Mouse (Mus musculus): ENCODE data around the gene BC067074. TPM values are rescaled to one million over a fixed set of nuclear protein-coding genes. Genes with fewer than 3 reads are reported as not detected.

BC067074 gene
- total and polyA plus RNA-seq, 3 experiments, result not detected

DNA sequence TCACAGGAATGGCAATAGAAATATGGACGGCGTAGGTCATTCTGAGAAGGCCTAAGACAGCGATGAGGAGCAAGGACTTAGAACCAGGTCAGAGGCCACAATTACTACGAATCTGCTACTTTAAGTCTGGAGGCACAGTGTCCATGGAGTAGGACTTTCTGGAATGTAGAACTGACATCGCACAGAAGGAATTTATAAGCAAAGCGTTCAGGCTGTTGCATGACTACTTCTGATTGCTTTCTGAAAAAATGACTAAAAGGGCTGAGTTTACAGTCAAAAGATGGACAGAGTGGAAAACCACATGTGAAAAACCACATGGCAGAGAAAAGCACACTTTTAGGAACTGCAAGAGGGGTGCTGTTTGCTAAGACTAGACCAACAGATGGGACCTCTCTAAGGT, 110.7 kb downstream of the BC067074 start:
- no peak for DNase-seq (ENCODE audit: low read depth, low spot score)
- Histone ChIP-seq H3K27me3 (ENCODE audit: control insufficient read depth in 1 of 2, insufficient read depth in 2 of 2, low read length in 2 of 2) (no peaks in the 10 kb centered on the region), H3K79me2 (ENCODE audit: control insufficient read depth, insufficient read depth, low read length, poor library complexity) (no peaks in the 10 kb centered on the region), H3K9ac (ENCODE audit: control insufficient read depth, low read depth, low read length, poor library complexity, severe bottlenecking) (no peak overlapping the region), H3K36me3 (ENCODE audit: control insufficient read depth in 1 of 2, insufficient read depth in 2 of 2, low read length in 2 of 2) (no peaks in the 10 kb centered on the region), H3K4me3 (ENCODE audit: control insufficient read depth in 1 of 2, insufficient read depth in 1 of 2, low read depth in 2 of 2, low read length in 2 of 2) (no peak overlapping the region), H3K4me1 (ENCODE audit: control insufficient read depth in 1 of 2, insufficient read depth in 2 of 2, low read length in 2 of 2) (no peaks in the 10 kb centered on the region), H3K27ac (ENCODE audit: control insufficient read depth, low read depth, low read length) (no peak overlapping the region), H3K9me3 (replicated peaks; ENCODE audit: insufficient read depth, low read length) (no peaks in the 10 kb centered on the region)
- TF ChIP-seq GABPA (IDR thresholded peaks at IDR 0.05; ENCODE audit: low read depth, low read length) (no peak), HCFC1 (IDR thresholded peaks at IDR 0.05; ENCODE audit: low read depth, low read length) (no peak), BHLHE40 (IDR thresholded peaks at IDR 0.05; ENCODE audit: borderline replicate concordance, low read depth, low read length) (no peak), USF2 (IDR thresholded peaks at IDR 0.05; ENCODE audit: borderline replicate concordance in 1 of 2, insufficient read depth in 1 of 2, low read depth in 1 of 2, low read length in 2 of 2) (no peak), MXI1 (IDR thresholded peaks at IDR 0.05; ENCODE audit: low read depth, low read length) (no peak), CHD1 (IDR thresholded peaks at IDR 0.05; ENCODE audit: low read depth, low read length) (no peak), ZC3H11A (IDR thresholded peaks at IDR 0.05; ENCODE audit: low read depth, low read length) (no peak), MYB (IDR thresholded peaks at IDR 0.05; ENCODE audit: low read depth, low read length) (no peak), ZNF384 (IDR thresholded peaks at IDR 0.05; ENCODE audit: low read depth, low read length) (no peak), CHD2 (IDR thresholded peaks at IDR 0.05; ENCODE audit: low read length) (no peak), KAT2A (conservative IDR thresholded peaks at IDR 0.05; ENCODE audit: low read depth, low read length) (no peak), POLR2AphosphoS2 (IDR thresholded peaks at IDR 0.05; ENCODE audit: low read length) (no peak), NELFE (IDR thresholded peaks at IDR 0.05; ENCODE audit: low read depth, low read length) (no peak), ELF1 (IDR thresholded peaks at IDR 0.05; ENCODE audit: low read depth, low read length) (no peak), TAL1 (IDR thresholded peaks at IDR 0.05; ENCODE audit: low read length) (no peak), UBTF (IDR thresholded peaks at IDR 0.05; ENCODE audit: borderline replicate concordance, insufficient read depth, low read depth, low read length) (no peak)

DNA sequence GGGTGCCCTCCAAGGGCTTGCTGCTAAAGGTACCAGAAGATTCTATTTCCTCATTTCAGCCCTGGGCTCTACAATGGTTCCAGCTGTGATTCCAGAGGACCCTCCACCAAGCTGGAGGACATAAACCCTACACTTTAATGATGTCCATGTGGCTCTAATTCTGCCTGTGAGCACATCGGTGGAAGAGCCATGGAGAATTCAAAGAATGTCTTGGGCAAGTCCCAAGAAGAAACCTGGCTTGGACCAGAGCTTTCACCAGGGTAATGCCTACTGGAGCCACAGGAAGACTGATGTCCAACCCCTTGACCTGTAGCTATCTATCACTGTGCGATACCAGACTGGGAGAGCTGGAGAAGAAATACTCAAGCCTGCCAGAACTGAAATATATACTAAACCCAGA, 111.2 kb downstream of the BC067074 start:
- no peak overlapping the region for H3K27ac ChIP-seq (ENCODE audit: control insufficient read depth, low read depth, low read length)

More for the DNA sequence above, 111.2 kb downstream of the BC067074 start:
- Histone ChIP-seq H3K4me3 (ENCODE audit: control insufficient read depth in 1 of 2, insufficient read depth in 1 of 2, low read depth in 2 of 2, low read length in 2 of 2) (no peak overlapping the region), H3K9me3 (replicated peaks; ENCODE audit: insufficient read depth, low read length) (no peaks in the 10 kb centered on the region), H3K79me2 (ENCODE audit: control insufficient read depth, insufficient read depth, low read length, poor library complexity) (no peaks in the 10 kb centered on the region), H3K27me3 (ENCODE audit: control insufficient read depth in 1 of 2, insufficient read depth in 2 of 2, low read length in 2 of 2) (no peaks in the 10 kb centered on the region), H3K9ac (ENCODE audit: control insufficient read depth, low read depth, low read length, poor library complexity, severe bottlenecking) (no peak overlapping the region), H3K36me3 (ENCODE audit: control insufficient read depth in 1 of 2, insufficient read depth in 2 of 2, low read length in 2 of 2) (no peaks in the 10 kb centered on the region), H3K4me1 (ENCODE audit: control insufficient read depth in 1 of 2, insufficient read depth in 2 of 2, low read length in 2 of 2) (no peaks in the 10 kb centered on the region)
- DNase-seq (ENCODE audit: low read depth, low spot score), result no peak
- TF ChIP-seq ZMIZ1 (IDR thresholded peaks at IDR 0.05; ENCODE audit: low read depth, low read length) (no peak), ZKSCAN1 (IDR thresholded peaks at IDR 0.05; ENCODE audit: low read depth, low read length) (no peak), RCOR1 (IDR thresholded peaks at IDR 0.05; ENCODE audit: low read depth, low read length) (no peak), CHD2 (IDR thresholded peaks at IDR 0.05; ENCODE audit: low read length) (no peak), TAL1 (IDR thresholded peaks at IDR 0.05; ENCODE audit: low read length) (no peak), E2F4 (IDR thresholded peaks at IDR 0.05; ENCODE audit: borderline replicate concordance, low read depth, low read length) (no peak), TCF12 (IDR thresholded peaks at IDR 0.05; ENCODE audit: low read depth, low read length) (no peak), MAZ (IDR thresholded peaks at IDR 0.05; ENCODE audit: low read depth, low read length) (no peak), NELFE (IDR thresholded peaks at IDR 0.05; ENCODE audit: low read depth, low read length) (no peak), USF2 (IDR thresholded peaks at IDR 0.05; ENCODE audit: borderline replicate concordance in 1 of 2, insufficient read depth in 1 of 2, low read depth in 1 of 2, low read length in 2 of 2) (no peak), HCFC1 (IDR thresholded peaks at IDR 0.05; ENCODE audit: low read depth, low read length) (no peak), MXI1 (IDR thresholded peaks at IDR 0.05; ENCODE audit: low read depth, low read length) (no peak), CHD1 (IDR thresholded peaks at IDR 0.05; ENCODE audit: low read depth, low read length) (no peak), MYC (IDR thresholded peaks at IDR 0.05; ENCODE audit: low read depth, low read length) (no peak), GATA1 (IDR thresholded peaks at IDR 0.05; ENCODE audit: low read depth, low read length) (no peak), MAX (IDR thresholded peaks at IDR 0.05; ENCODE audit: low read length) (no peak), ETS1 (IDR thresholded peaks at IDR 0.05; ENCODE audit: low read depth, low read length) (no peak), MYB (IDR thresholded peaks at IDR 0.05; ENCODE audit: low read depth, low read length) (no peak), TBP (IDR thresholded peaks at IDR 0.05; ENCODE audit: low read depth, low read length) (no peak)
